Mouse (Mus musculus) cerebellum, adult 2 months (tissue): ENCODE data around the gene Zfhx3. TPM values are rescaled to one million over a fixed set of nuclear protein-coding genes. Genes with fewer than 3 reads are reported as not detected.

Experiments
- DNase-seq, 2 experiments: peaks; one replicate each; pipeline ENCODE4 v3.0.0; 2021
- H3K27ac ChIP-seq: fragments of 200-500 bp; 2 replicates; pipeline ENCODE4 v1.5.1; 2012; ENCODE audit warnings: low read length, control low read depth, inconsistent platforms; ENCODE audit not compliant: insufficient read depth
- H3K27me3 ChIP-seq: fragments of 200-500 bp; 2 replicates; pipeline ENCODE4 v1.6.1; 2012; ENCODE audit warnings: inconsistent platforms, mild to moderate bottlenecking, low read length, moderate library complexity; ENCODE audit not compliant: control insufficient read depth, insufficient read depth
- H3K4me1 ChIP-seq: fragments of 200-500 bp; 2 replicates; pipeline ENCODE4 v1.6.1; 2011; ENCODE audit warnings: low read length; ENCODE audit not compliant: control insufficient read depth, insufficient read depth
- H3K4me3 ChIP-seq: fragments of 200-500 bp; replicated peaks from 2 replicates; pipeline ENCODE3; 2011; ENCODE audit warnings: mild to moderate bottlenecking, low read depth, low read length, control low read depth; ENCODE audit not compliant: insufficient read depth
- CTCF ChIP-seq: fragments of 200-500 bp; IDR thresholded peaks from 2 replicates; pipeline ENCODE4 v1.5.1; 2011; ENCODE audit warnings: low read depth, mild to moderate bottlenecking, control low read depth, low read length, moderate library complexity, borderline replicate concordance; ENCODE audit not compliant: insufficient read depth
- POLR2A ChIP-seq: fragments of 200-500 bp; IDR thresholded peaks from 2 replicates; pipeline ENCODE4 v1.6.1; 2011; ENCODE audit warnings: low read length, control low read depth, borderline replicate concordance; ENCODE audit not compliant: insufficient read depth
- WGBS: fragments of 180-500 bp; shearing (Covaris S2); methylation state at CpG from one replicate; pipeline ENCODE4 v1.1.7; 2018; 5-methylcytosine and 5-hydroxymethylcytosine counted together
- polyA plus RNA-seq: library from polyadenylated mRNA; depleted of rRNA; stranded (reverse); fragments of >200 nt; gene quantifications from 2 replicates; pipeline ENCODE4 v1.2.3, GENCODE M21; 2012

The Zfhx3 gene
- polyA plus RNA-seq, 1 experiment, result 3.3 TPM

DNA sequence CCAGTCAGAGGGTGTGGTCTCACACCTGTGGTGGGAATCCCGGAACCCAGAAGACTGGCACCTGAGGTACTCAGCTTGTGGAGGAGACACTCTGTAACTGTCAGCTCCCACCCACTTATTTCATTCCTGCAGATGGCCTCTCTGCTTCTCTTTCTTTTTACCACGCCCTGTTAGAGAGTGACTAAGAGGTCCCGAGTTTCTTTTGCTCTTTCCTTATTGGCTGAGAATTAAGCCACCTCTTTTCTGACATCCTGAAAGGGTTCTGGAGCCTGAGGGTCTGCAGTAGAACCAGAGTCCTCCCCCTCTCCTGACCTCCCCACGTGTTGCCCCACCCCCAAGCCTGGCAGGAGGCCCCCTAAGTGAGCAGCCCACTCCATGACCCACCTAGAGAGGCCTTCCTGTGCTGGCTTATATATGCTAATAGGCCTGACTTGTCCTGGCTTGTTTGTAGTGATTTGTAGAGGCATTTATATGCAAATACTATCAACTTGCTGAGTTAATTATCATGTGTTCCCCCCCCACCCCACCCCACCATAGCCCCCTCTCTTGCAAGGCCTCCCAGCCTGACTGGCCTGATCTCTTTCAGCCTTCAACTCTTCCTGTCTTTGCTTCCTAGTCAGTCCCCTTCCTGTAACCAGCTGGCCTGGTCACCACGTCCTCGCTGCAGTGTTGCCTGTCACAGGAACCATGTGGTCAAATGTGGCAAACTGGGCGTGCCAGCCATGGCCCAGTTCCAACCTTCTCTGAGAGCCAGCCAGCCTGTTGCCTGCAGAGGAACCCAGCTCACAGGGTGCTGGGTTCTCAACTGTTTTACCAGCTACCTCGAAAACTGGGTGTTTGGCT is 780.4 kb downstream of the Zfhx3 start:
- TF ChIP-seq CTCF (no peak), POLR2A (no peak)
- 23% methylated on average over 8 of the region's 8 CpGs for WGBS

DNA sequence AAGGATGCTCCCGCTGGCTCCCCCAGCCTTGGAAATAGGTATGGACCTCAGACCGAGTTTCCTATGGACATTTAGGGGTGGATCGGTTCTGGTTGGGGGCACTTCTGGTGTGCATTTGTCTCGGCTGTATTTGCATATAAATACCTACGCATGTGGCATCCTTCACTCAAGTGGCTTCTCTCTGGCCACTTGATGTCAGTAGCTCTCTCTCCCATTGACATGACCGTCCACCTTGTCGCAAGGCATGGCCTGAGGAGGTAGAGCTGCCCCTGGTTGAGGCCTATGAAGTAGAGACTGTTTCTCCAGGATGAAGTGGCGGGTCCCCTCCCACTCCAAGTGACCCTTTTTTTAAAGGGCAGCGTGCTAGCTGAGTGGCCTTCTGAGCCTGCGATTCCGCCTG is 781.2 kb downstream of the Zfhx3 start:
- DNase-seq, result no peak
- Histone ChIP-seq H3K4me1 (no peaks in the 10 kb centered on the region), H3K27me3 (no peaks in the 10 kb centered on the region; the same call in 1 of the 2 replicates), H3K27ac (no peak overlapping the region), H3K4me3 (no peak overlapping the region)
- TF ChIP-seq POLR2A, result no peak
- no peak for TF ChIP-seq CTCF
- 53% methylated on average over 11 of the region's 11 CpGs for WGBS

More for the DNA sequence above, 780.4 kb downstream of the Zfhx3 start:
- Histone ChIP-seq H3K27ac (no peak overlapping the region), H3K4me3 (no peak overlapping the region), H3K4me1 (no peaks in the 10 kb centered on the region), H3K27me3 (no peaks in the 10 kb centered on the region; the same call in 1 of the 2 replicates)
- DNase-seq, result peak; percentile 45 to 59

DNA sequence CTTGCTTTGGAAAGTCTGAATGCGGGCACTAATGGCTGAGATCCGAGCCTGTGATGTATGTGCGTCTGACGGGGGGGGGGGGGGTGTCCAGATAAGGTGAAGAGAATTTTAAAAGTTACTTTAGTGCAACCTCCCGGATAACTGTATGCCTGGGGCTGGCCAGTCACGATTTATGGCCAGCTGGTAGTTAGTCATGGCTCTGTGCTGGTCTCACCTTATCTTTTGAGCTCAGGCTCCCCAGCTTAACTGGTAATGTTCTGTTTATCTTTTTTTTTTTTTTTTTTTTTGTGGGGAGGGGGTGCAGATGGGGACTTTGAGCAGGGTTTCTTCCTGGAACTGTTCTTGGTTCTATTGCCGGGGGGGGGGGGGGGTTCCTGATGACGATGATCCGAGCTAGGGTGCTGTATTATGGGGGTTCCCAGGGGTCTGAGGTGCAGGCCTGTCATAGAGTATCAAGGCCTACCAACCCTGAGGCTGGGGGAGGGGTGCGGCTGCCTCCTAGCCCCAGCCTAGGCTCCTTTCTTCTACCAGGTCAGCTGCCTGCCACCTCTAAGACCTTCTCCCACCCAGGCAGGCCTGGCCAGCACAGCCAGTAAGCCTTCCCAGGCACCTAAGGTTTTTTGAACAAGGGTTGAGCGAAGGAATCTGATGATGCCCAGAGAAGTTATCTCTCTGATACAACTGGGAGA is 782.5 kb downstream of the Zfhx3 start:
- no peaks in the 10 kb centered on the region for H3K4me1 ChIP-seq
- H3K27me3 ChIP-seq, result no peaks in the 10 kb centered on the region; the same call in 1 of the 2 replicates
- no peak for TF ChIP-seq CTCF
- no peak for TF ChIP-seq POLR2A
- WGBS, result 76% methylated on average over 11 of the region's 11 CpGs
- no peak for DNase-seq
- H3K27ac ChIP-seq, result no peak overlapping the region
- H3K4me3 ChIP-seq, result no peak overlapping the region

- TF ChIP-seq POLR2A (no peak), CTCF (no peak)
- 86% methylated on average over 10 of the region's 10 CpGs for WGBS
These were observed 783.2 kb downstream of the Zfhx3 start for GRCm38 (mm10) chr8:108725631-108726030.

DNA sequence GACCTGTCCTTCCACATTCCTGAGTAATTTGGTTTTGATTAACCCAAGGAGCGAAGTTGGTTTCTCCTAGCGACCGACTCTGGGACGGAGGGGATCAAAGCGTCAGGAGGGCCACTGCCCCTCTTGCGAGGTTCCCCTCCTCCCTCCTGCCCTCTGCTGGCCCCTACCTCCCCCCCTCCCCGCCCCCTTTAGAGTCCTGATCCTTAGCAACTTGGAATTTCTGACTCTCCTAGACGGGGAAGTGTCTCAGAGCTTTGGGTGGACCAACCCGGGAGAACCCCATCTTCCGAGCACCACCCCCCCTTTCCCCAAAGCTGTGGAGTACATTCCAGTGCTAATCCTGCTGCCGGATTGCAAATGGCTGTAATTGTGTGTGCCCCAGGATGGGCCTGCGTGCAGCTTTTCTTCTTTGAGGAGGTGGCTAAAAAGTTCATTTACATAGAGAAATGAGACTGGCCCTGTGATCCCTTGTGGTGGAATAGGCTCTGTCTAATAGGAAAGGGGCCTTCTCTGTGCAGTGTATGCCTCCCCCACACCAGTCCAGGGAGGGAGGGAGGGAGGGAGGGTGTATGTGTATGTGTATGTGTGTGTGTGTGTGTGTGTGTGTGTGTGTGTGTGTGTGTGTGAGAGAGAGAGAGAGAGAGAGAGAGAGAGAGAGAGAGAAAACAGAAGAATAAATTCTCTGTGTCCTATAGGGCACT is 784.2 kb downstream of the Zfhx3 start:
- no peak overlapping the region for H3K4me3 ChIP-seq
- TF ChIP-seq CTCF (no peak), POLR2A (no peak)
- H3K4me1 ChIP-seq, result no peaks in the 10 kb centered on the region
- no peak overlapping the region for H3K27ac ChIP-seq
- DNase-seq, result no peak
- WGBS, result 23% methylated on average over 12 of the region's 12 CpGs
- no peaks in the 10 kb centered on the region; the same call in 1 of the 2 replicates for H3K27me3 ChIP-seq

More at GRCm38 (mm10) chr8:108725631-108726030, 783.2 kb downstream of the Zfhx3 start:
- DNase-seq, result no peak
- no peaks in the 10 kb centered on the region; the same call in 1 of the 2 replicates for H3K27me3 ChIP-seq
- H3K4me3 ChIP-seq, result no peak overlapping the region
- no peaks in the 10 kb centered on the region for H3K4me1 ChIP-seq
- H3K27ac ChIP-seq, result no peak overlapping the region

GRCm38 (mm10) chr8:108729169-108729568 is 786.7 kb downstream of the Zfhx3 start:
- no peak for DNase-seq
- no peak overlapping the region for H3K27ac ChIP-seq
- no peak overlapping the region for H3K4me3 ChIP-seq
- no peaks in the 10 kb centered on the region; the same call in 1 of the 2 replicates for H3K27me3 ChIP-seq
- H3K4me1 ChIP-seq, result no peaks in the 10 kb centered on the region
- TF ChIP-seq POLR2A, result no peak
- no peak for TF ChIP-seq CTCF
- 32% methylated on average over 2 of the region's 2 CpGs for WGBS

DNA sequence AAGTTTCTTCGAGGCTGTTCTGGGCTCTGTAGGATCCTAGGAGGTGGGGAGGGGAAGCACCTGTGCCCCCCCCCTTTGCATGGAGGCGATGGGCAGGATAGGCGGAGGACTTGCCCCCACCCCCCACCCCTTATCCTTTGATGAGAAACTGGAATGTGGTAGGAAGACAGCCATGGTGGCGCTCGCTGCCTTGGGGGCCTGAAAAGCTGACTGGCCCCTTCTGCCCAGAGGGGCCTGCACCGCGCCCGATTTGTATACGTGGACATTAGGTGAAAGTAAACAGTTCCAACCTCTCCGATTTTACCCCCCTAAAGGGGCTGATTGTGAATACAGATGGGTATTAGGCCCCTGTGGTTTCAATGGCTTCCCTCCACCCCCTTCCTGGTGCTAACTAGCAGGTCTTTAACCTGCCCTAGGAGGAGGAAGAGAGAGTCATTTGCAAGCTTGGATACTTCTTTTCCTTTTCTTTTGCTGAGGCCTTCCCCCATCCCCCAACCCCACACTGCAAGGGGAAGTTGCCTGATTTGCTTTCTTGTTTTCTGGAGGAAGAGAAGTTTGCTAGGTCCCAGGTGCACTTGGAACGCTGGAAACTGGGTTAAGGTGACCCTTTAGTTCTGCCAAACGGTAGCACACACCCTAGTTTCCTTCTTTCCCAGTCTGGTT is 787.4 kb downstream of the Zfhx3 start:
- Histone ChIP-seq H3K4me3 (no peak overlapping the region), H3K27ac (no peak overlapping the region), H3K4me1 (no peaks in the 10 kb centered on the region), H3K27me3 (no peaks in the 10 kb centered on the region; the same call in 1 of the 2 replicates)
- TF ChIP-seq POLR2A, result no peak
- TF ChIP-seq CTCF, result no peak
- 54% methylated on average over 12 of the region's 12 CpGs for whole genome bisulfite sequencing
- no peak for DNase-seq
